Mouse (Mus musculus) heart, postnatal 0 days (tissue): Measurements from ENCODE around the gene Hdac4.

Source experiments
- CTCF ChIP-seq: IDR thresholded peaks from 2 replicates; pipeline ENCODE4 v1.5.1; 2016; ENCODE audit warnings: antibody characterized with exemption, control low read depth, low read depth
- EP300 ChIP-seq: IDR thresholded peaks from 2 replicates; pipeline ENCODE4 v1.6.1; 2016; ENCODE audit warnings: antibody characterized with exemption, low read depth

- no peak for TF ChIP-seq CTCF
- TF ChIP-seq EP300, result no peak
Measured at GRCm38 (mm10) chr1:92004122-92004521, 191.4 kb downstream of the Hdac4 start.
